Mouse (Mus musculus): ENCODE results near the gene Cgn. TPM values are rescaled to one million over a fixed set of nuclear protein-coding genes. Genes with fewer than 3 reads are reported as not detected.
"Not testable (repeated sequence)": the region's sequence is repeated elsewhere in the genome, so short reads cannot be mapped to it uniquely, and the experiment has no call there.

The Cgn gene
- polyA plus RNA-seq, 1 experiment from 2014 or later, result 1.4 TPM

DNA sequence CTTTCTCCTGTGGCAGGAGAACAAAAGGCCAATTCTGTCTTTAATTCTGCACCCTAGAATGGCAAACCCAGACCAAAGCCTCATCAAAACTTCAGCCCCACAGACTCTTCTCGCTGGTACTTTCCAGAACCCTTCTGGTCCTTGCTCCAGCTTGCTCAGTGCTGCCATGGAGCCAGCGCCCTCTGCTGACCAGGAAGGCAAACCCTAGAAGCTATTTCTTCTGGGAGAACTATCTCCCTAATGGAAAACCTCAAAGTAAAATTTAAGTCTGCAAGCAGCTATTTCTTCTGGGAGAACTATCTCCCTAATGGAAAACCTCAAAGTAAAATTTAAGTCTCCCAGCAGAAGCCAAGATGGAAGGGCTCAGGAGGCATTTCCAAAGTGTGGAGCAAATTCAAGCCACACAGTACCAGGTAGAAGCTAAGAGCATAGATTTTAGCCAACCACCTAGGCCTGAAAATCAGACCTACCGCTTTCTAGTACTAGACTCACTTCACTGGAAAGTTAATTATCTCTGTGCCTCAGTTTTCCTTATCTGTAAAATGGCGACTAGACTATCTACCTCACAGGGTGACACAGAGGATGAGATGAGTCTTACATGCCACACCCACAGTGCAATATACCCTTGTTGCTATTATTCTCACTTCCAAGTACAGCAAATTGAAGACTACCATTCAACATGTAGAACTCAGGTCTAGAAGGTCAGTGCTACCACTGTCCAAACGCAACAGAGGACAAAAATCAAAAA, 21.6 kb downstream of the Cgn start:
- not testable (repeated sequence) for H3K9me3 ChIP-seq (replicated peaks); H3K4me2 ChIP-seq; H3K4me1 ChIP-seq (replicated peaks); H3K27me3 ChIP-seq; ATAC-seq (replicated peaks; ENCODE audit: insufficient number of reproducible peaks, insufficient read depth, low FRiP score, low read depth); H3K9ac ChIP-seq; H3K27ac ChIP-seq; H3K36me3 ChIP-seq; H3K4me3 ChIP-seq
- 46% methylated on average over 5 of the region's 5 CpGs for WGBS

DNA sequence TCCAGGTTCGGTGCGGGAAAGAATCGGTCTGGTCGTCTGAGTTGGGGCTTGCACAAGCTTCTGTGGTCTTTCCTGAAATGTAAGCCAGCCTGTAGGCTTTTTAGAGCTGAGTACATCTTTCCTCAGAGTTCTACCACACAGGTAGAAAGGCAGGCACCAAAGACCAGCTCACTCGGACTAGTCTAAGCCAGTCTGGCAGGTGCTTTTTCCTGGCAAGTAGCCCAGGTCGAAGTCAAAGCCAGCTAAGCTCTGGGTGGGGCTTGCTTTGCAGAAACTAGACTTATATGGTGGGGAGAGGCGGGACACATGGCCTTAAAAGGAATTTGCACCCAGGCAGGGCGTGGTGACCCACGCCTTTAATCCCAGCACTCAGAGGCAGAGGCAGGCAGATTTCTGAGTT, 27.9 kb downstream of the Cgn start:
- H3K36me3 ChIP-seq; H3K27ac ChIP-seq; H3K27me3 ChIP-seq; H3K9ac ChIP-seq; H3K4me2 ChIP-seq; H3K9me3 ChIP-seq (replicated peaks); H3K4me1 ChIP-seq (replicated peaks): not testable (repeated sequence)
- 51% methylated on average over 4 of the region's 9 CpGs for WGBS
- H3K4me3 ChIP-seq, result 0 out of 2 replicates have a peak overlapping the region, but pooled peaks have one; percentile 19
- ATAC-seq (replicated peaks; ENCODE audit: insufficient number of reproducible peaks, insufficient read depth, low FRiP score, low read depth), result peak; percentile 71; the same call in 1 of the 2 replicates

DNA sequence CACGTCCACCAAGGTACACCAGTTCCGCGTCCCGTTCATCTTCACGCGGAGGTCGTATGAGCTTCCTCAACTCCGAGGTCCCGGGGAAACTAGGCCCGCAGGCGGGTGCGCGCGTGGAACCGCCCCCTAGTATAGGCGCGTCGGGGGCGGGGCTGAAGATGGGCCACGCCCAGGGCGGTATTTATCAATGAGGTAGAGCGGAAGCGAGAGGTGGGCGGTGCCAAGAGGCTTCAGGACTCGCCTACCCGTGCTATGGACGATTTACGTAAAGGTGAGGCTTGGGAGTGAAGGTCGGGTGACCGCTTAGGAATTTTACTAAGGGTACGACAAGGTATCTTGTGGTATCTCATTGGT, 28.3 kb downstream of the Cgn start:
- not testable (repeated sequence) for H3K36me3 ChIP-seq, H3K9ac ChIP-seq
- 0% methylated on average over 20 of the region's 31 CpGs for WGBS

DNA sequence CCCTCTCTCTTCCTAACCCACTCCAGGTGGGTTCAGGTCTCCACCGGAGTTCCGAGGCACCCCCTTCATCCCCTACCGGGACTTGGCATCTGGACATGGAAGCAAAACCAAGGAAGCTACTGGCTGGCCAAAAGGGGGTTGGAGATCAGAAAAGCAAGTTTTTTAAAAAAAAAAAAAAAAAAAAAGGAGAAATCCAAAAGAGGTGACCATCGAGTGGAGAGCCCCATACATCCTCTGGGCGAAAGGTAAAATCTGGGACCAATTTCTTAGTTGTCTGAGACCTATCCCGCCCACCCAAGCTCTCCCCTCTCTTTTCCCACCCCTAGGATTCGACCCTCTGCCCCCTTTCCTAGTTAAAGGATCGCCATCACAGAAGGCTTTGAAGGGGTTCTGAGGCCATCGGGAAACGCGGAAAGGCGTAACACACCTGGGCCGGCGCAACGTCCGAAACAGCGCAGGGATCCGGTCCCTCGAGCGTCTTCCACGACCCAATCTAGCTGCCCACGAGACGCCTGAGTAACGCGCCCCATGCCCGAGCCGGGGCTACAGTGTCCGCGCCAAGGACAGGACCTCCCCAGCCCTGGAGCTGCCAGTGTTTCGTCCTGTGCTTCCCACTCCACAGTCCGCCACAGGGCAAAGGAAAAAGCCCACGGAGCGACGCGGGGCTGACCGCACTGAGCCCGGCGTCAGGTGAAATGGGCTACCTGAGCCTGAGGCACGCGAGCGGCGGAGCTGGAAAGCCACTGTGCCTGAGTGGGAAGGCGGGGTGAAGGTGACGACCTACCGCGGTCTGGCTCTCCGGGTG, 28.8 kb downstream of the Cgn start:
- not testable (repeated sequence) for H3K36me3 ChIP-seq; ATAC-seq (replicated peaks; ENCODE audit: insufficient number of reproducible peaks, insufficient read depth, low FRiP score, low read depth); H3K27ac ChIP-seq; H3K27me3 ChIP-seq; H3K4me1 ChIP-seq (replicated peaks); H3K9me3 ChIP-seq (replicated peaks)
- 5% methylated on average over 26 of the region's 47 CpGs for WGBS
- Histone ChIP-seq H3K4me2 (peak overlapping the region; percentile 69), H3K4me3 (peak overlapping the region; percentile 44), H3K9ac (peak overlapping the region; percentile 22; the same call in 1 of the 2 replicates)

More for the DNA sequence above, 28.3 kb downstream of the Cgn start:
- not testable (repeated sequence) for H3K9me3 ChIP-seq (replicated peaks); H3K4me1 ChIP-seq (replicated peaks); H3K27ac ChIP-seq; H3K27me3 ChIP-seq
- peak overlapping the region; percentile 42 for H3K4me3 ChIP-seq
- H3K4me2 ChIP-seq, result peak overlapping the region; percentile 56
- ATAC-seq (replicated peaks; ENCODE audit: insufficient number of reproducible peaks, insufficient read depth, low FRiP score, low read depth), result peak; percentile 86

DNA sequence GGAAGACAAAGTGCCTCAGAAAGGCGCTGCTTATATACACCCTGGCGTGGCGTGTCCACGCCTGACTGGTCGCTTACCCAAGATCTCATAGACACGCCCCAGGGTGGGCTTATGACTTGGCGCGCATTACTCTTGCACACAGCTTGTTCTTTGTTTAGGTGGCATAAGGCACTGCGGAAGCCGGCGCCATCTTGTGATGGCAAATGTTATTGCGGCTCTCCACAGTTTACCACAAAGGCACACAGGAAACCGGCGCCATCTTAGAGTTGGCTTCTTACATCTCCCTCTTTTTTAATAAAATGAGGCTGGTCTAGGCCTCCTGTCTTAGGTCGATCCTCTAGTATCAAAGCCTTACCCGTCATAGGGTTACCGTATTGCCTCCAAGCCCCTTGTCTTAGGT, 40.6 kb downstream of the Cgn start:
- 90% methylated on average over 17 of the region's 17 CpGs for WGBS
- no peak overlapping the region for H3K27ac ChIP-seq
- H3K27me3 ChIP-seq, result no peaks in the 10 kb centered on the region
- H3K4me2 ChIP-seq, result no peak overlapping the region
- no peak overlapping the region for H3K9ac ChIP-seq
- no peaks in the 10 kb centered on the region for H3K4me1 ChIP-seq (replicated peaks)
- H3K36me3 ChIP-seq, result no peaks in the 10 kb centered on the region
- H3K4me3 ChIP-seq, result no peak overlapping the region
- no peak for ATAC-seq (replicated peaks; ENCODE audit: insufficient number of reproducible peaks, insufficient read depth, low FRiP score, low read depth)
- H3K9me3 ChIP-seq (replicated peaks), result no peaks in the 10 kb centered on the region

DNA sequence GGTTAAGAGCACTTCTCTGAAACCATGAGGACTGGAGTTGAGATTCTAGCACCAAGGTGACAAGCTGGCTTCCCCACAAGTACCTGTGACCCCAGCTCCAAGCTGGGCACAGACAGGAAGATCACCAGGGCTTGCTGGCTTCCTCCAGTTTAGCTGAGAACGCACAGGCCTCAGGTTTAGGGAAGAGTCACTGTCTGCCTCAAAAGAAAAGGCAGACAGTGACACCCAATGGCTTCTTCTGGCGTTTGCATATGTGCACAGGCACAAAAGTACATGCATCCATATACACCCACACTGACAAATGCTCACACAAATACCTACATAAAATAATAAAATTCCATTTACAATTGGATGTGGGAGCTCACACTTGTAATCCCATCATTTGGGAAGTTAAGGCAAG, 62.7 kb downstream of the Cgn start:
- H3K36me3 ChIP-seq; H3K4me2 ChIP-seq; ATAC-seq (replicated peaks; ENCODE audit: insufficient number of reproducible peaks, insufficient read depth, low FRiP score, low read depth); H3K4me1 ChIP-seq (replicated peaks); H3K27ac ChIP-seq; H3K9me3 ChIP-seq (replicated peaks); H3K4me3 ChIP-seq; H3K27me3 ChIP-seq; H3K9ac ChIP-seq: not testable (repeated sequence)
- 30% methylated on average over 2 of the region's 2 CpGs for WGBS

DNA sequence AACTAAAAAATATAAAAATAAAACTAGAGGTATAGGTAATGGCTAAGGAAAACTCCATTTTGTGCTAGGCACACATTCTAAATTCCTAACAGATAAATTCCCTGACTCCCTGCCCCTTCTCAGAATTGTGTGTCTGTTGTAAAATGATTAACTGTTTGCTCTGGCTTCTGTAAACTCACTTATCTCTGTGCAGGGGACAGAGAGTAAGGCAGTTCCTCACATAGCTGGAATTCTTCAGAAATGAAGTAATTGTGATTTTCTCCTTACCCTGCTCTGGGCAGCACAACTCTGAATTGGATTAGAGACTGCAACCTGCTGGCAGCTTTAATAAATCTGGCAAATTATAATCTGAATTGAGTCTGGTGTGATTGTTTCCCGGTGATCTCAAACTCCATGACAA, 68.0 kb downstream of the Cgn start:
- not testable (repeated sequence) for H3K27me3 ChIP-seq; H3K4me1 ChIP-seq (replicated peaks); H3K27ac ChIP-seq; H3K9ac ChIP-seq; H3K4me2 ChIP-seq; H3K4me3 ChIP-seq; H3K36me3 ChIP-seq; H3K9me3 ChIP-seq (replicated peaks)
- 23% methylated on average over 1 of the region's 1 CpGs for WGBS
- 0 out of 2 replicates have a peak, but pooled peaks have one; percentile 53 for ATAC-seq (replicated peaks; ENCODE audit: insufficient number of reproducible peaks, insufficient read depth, low FRiP score, low read depth)

DNA sequence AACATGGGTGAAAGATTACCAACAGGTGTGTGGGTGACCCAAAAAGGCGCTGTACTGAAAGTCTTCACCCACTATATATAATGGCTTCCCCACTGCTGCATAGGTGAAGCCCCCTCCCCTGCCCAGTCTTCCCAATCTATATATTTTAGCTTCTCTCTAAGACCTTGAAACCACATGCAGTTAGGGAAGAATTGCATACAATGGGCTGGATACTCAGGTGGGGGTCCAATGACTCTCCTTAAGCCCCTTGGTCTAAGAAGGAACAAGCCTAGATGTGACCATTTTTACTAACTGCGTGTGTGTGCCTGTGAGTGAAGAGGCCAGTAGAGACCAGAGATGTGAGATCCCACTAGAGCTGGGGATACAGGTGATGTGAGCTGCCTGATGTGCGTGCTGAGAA, 72.9 kb downstream of the Cgn start:
- not testable (repeated sequence) for H3K9me3 ChIP-seq (replicated peaks); H3K27me3 ChIP-seq; H3K27ac ChIP-seq; H3K36me3 ChIP-seq; H3K4me2 ChIP-seq; H3K9ac ChIP-seq; ATAC-seq (replicated peaks; ENCODE audit: insufficient number of reproducible peaks, insufficient read depth, low FRiP score, low read depth); H3K4me3 ChIP-seq; H3K4me1 ChIP-seq (replicated peaks)
- WGBS, result 84% methylated on average over 3 of the region's 3 CpGs

DNA sequence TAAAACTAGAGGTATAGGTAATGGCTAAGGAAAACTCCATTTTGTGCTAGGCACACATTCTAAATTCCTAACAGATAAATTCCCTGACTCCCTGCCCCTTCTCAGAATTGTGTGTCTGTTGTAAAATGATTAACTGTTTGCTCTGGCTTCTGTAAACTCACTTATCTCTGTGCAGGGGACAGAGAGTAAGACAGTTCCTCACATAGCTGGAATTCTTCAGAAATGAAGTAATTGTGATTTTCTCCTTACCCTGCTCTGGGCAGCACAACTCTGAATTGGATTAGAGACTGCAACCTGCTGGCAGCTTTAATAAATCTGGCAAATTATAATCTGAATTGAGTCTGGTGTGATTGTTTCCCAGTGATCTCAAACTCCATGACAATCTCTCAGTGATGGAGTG, 75.7 kb downstream of the Cgn start:
- ATAC-seq (replicated peaks; ENCODE audit: insufficient number of reproducible peaks, insufficient read depth, low FRiP score, low read depth); H3K4me2 ChIP-seq; H3K27me3 ChIP-seq: not testable (repeated sequence)

More for the DNA sequence above, 75.7 kb downstream of the Cgn start:
- not testable (repeated sequence) for H3K9me3 ChIP-seq (replicated peaks); H3K27ac ChIP-seq; H3K36me3 ChIP-seq; H3K9ac ChIP-seq; H3K4me3 ChIP-seq; H3K4me1 ChIP-seq (replicated peaks)

Other genes starting within 250 kb of the Cgn start
- gene Snx27, start 203.8 kb downstream of the Cgn start, polyA plus RNA-seq (2015; fragmentation: Nextera tagmentation; extraction: Ambion mirVana), result 30.7 and 32.0 TPM in 2 replicates
- not detected in 2 replicates for gene Gm10972, start 143.4 kb downstream of the Cgn start, polyA plus RNA-seq (2015; fragmentation: Nextera tagmentation; extraction: Ambion mirVana)
- 5.3 and 7.2 TPM in 2 replicates for gene Tuft1, start 127.6 kb downstream of the Cgn start, polyA plus RNA-seq (2015; fragmentation: Nextera tagmentation; extraction: Ambion mirVana)
- gene Selenbp2, start 92.9 kb downstream of the Cgn start, polyA plus RNA-seq (2015; fragmentation: Nextera tagmentation; extraction: Ambion mirVana), result 3.8 and 4.4 TPM in 2 replicates
- 8.5 and 10.2 TPM in 2 replicates for gene Pogz, start 51.1 kb upstream of the Cgn start, polyA plus RNA-seq (2015; fragmentation: Nextera tagmentation; extraction: Ambion mirVana)
- gene Psmb4, start 100.5 kb upstream of the Cgn start, polyA plus RNA-seq (2015; fragmentation: Nextera tagmentation; extraction: Ambion mirVana), result 223 and 265 TPM in 2 replicates
- gene Selenbp1, start 146.6 kb upstream of the Cgn start, polyA plus RNA-seq (2015; fragmentation: Nextera tagmentation; extraction: Ambion mirVana), result 89.6 and 103 TPM in 2 replicates
- 3.6 and 6.8 TPM in 2 replicates for gene Rfx5, start 167.6 kb upstream of the Cgn start, polyA plus RNA-seq (2015; fragmentation: Nextera tagmentation; extraction: Ambion mirVana)
- 14.7 and 20.8 TPM in 2 replicates for gene Pi4kb, start 188.2 kb upstream of the Cgn start, polyA plus RNA-seq (2015; fragmentation: Nextera tagmentation; extraction: Ambion mirVana)
- gene Zfp687, start 229.0 kb upstream of the Cgn start, polyA plus RNA-seq (2015; fragmentation: Nextera tagmentation; extraction: Ambion mirVana), result 12.3 and 18.3 TPM in 2 replicates

Data from heart, embryonic 15.5 days (tissue).